Mouse (Mus musculus): Measurements from ENCODE around the gene Dpf1.
A peak's percentile ranks its signal among the peaks of the same experiment; 100 is the strongest.

Dpf1 gene

GRCm38 (mm10) chr7:29340838-29341237, 37.1 kb downstream of the Dpf1 start:
- DNase-seq: no peak

- no peak for DNase-seq
Measured at GRCm38 (mm10) chr7:29341722-29342121, 38.0 kb downstream of the Dpf1 start.

GRCm38 (mm10) chr7:29342489-29343092, 38.8 kb downstream of the Dpf1 start:
- DNase-seq: peak; percentile 36 to 47

GRCm38 (mm10) chr7:29343746-29344145, 40.0 kb downstream of the Dpf1 start:
- DNase-seq: peak; percentile 52 to 56

- DNase-seq: no peak
Measured at GRCm38 (mm10) chr7:29345534-29345933, 41.8 kb downstream of the Dpf1 start.

- no peak for DNase-seq
Measured at GRCm38 (mm10) chr7:29346212-29346611, 42.5 kb downstream of the Dpf1 start.

GRCm38 (mm10) chr7:29350489-29350888, 46.7 kb downstream of the Dpf1 start:
- no peak for DNase-seq

GRCm38 (mm10) chr7:29352246-29352645, 48.5 kb downstream of the Dpf1 start:
- DNase-seq: peak; percentile 58 to 63

GRCm38 (mm10) chr7:29354161-29354560, 50.4 kb downstream of the Dpf1 start:
- DNase-seq: peak; percentile 38 to 55

- no peak for DNase-seq
Measured at GRCm38 (mm10) chr7:29355406-29355805, 51.7 kb downstream of the Dpf1 start.

- no peak for DNase-seq
Measured at GRCm38 (mm10) chr7:29361497-29361896, 57.7 kb downstream of the Dpf1 start.

- peak; percentile 66 to 70 for DNase-seq
Measured at GRCm38 (mm10) chr7:29364052-29364451, 60.3 kb downstream of the Dpf1 start.

GRCm38 (mm10) chr7:29367166-29368003, 63.6 kb downstream of the Dpf1 start:
- DNase-seq: peak; percentile 53 to 54

Data from cerebellum, postnatal 36 days (tissue).